Mouse (Mus musculus): ENCODE results near the gene Hist1h4b.

DNA sequence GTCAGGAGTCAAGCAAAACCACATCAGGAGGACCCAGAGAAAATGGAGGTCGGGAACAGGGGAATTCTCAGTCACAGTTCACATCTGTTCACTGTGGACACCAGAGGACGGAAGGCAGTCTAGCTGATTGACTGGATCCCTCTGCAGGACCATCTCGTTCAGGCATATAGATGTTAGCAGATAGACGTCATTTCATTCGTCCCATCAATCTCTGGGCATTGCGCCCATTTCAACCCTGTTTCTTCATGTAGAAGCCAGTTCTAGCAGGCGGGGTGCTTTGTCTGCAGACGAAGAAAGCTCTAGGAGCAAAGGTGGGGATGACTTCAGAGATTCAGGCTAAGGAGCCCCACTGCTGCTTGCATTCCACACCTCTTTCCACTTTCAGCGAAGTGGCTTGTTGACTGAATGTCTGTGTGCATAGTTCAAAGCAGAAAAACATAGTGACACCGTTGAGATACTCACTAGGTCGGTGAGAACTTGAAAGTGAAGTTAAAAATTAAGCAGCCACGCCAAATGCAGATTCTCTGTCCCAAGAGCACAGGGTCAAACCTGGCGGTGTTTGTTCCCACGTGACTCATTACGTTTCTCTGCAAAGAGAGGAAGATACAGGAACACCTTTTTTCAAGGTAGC is 49.7 kb downstream of the Hist1h4b start, which contains the start of gene Slc17a2:
- TF ChIP-seq ZMIZ1 (IDR thresholded peaks at IDR 0.05; ENCODE audit: low read depth, low read length) = no peak
- TF ChIP-seq TAL1 (IDR thresholded peaks at IDR 0.05; ENCODE audit: low read length) = no peak
- TF ChIP-seq POLR2A (IDR thresholded peaks at IDR 0.05; ENCODE audit: control insufficient read depth in 1 of 2, insufficient read depth in 1 of 2, low read depth in 1 of 2, low read length in 2 of 2, poor library complexity in 1 of 2) = no peak
- no peak for TF ChIP-seq CTCF (IDR thresholded peaks at IDR 0.05 in 2 of 3, conservative IDR thresholded peaks at IDR 0.05 in 1 of 3; ENCODE audit: control insufficient read depth in 1 of 3, insufficient read depth in 1 of 3, low read depth in 2 of 3, low read length in 3 of 3, poor library complexity in 1 of 3, severe bottlenecking in 1 of 3)
- no peak for TF ChIP-seq USF1 (IDR thresholded peaks at IDR 0.05; ENCODE audit: low read depth, low read length)
- no peak for TF ChIP-seq POLR2AphosphoS2 (IDR thresholded peaks at IDR 0.05; ENCODE audit: low read length)
- no peak for TF ChIP-seq CHD1 (IDR thresholded peaks at IDR 0.05; ENCODE audit: low read depth, low read length)
- no peak for TF ChIP-seq EP300 (IDR thresholded peaks at IDR 0.05; ENCODE audit: low read depth in 1 of 2, low read length in 2 of 2)
- TF ChIP-seq MAFK (IDR thresholded peaks at IDR 0.05; ENCODE audit: borderline replicate concordance, low read depth, low read length) = no peak
- no peak for TF ChIP-seq GABPA (IDR thresholded peaks at IDR 0.05; ENCODE audit: low read depth, low read length)
- TF ChIP-seq ZNF384 (IDR thresholded peaks at IDR 0.05; ENCODE audit: low read depth, low read length) = no peak
- TF ChIP-seq BHLHE40 (IDR thresholded peaks at IDR 0.05; ENCODE audit: borderline replicate concordance, low read depth, low read length) = no peak

Data from MEL (cell line).